Mouse (Mus musculus): ENCODE measurements at regions not wholly inside any gene's neighbourhood (a gene's known extent, or its start where the extent isn't known, plus 50 kb on each side); places are given as distances from the start of the nearest gene placed in this dataset.
"Not testable (repeated sequence)": the region's sequence is repeated elsewhere in the genome, so short reads cannot be mapped to it uniquely, and the experiment has no call there.

DNA sequence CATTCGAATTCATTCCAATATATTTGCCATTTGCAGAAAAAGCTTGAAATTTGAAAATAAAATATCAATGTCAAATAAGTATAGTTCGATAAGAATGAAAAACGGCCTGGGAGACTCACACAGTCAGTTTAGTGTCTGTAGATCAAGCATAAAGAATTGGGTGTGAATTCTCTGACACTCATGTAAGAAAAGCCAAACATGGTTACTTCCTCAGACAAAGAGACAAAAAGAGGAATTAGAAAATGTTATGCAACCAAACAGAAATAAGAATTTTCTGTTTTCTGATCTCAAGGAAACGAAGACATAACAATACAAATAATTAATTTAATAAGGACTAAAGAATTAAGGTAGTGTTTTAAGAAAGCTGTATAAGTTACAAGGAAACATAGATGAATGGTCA lies 113.7 kb upstream of the Egfr start:
- in situ Hi-C loops (cut with MboI, MseI), result no loop called here

- in situ Hi-C loops (cut with MboI, MseI), result no loop called here
These were observed 102.4 kb upstream of the Egfr start for GRCm38 (mm10) chr11:16649599-16649998.

DNA sequence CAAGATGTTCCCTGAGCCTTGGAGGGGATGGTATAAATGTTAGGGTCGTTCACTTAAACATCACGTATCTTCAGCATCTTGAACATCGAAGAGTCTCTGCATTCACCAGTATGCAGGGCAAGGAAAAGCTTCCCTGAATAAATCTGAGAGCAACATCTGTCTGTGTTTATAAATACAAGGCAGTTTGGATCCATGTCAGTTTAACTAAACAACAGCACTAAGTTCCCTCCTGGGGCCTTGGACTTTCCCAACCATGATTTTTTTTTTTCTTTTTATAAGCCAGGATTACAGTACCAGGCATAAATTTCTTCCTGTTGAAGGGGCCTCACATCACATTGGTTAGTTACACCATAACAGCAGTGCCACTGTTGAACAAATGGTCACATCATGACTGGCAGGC lies 88.2 kb upstream of the Egfr start:
- in situ Hi-C loops (cut with MboI, MseI), result loop anchor here (5.0 kb wide), 1 partner anchor 57 kb away; no protein-coding TSS in a partner anchor

DNA sequence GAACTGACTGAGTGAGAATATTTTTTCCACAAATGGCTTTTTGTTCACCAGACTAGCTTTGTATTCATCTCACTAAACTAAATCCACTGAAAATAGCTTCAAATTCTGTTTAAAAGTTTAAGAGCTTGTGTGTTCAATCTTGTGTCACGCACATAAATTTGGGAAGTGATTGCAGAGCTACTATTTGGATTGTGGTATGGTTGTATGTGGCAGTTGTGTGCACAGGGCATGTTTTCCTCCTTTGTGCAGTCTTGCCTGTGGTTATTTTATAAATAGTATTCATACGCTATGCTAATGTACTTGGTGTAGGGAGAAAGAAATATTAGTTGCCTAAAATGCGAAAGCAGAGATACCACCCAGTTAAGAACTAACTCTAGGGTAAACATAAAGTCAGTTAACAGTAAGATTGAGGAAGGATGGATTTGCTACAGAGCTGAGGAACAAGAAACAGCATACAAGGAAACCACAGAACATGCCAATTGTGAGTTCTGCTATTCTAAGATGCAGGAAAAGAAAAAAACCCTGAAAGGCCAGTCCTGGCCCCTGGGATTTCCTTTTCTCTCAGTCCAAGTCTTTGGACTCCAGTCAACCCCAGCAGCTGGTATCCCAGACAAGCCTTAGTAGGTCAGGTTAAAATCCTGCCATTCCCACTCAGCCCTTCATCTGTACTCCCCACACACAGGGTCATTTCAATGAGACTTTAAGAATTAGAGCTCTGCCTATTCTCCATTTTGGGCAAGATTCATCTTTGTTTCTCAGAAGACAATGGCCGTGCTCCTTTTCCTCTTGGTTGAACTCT lies 82.4 kb upstream of the Egfr start:
- in situ Hi-C loops (cut with MboI, MseI), result no loop called here

DNA sequence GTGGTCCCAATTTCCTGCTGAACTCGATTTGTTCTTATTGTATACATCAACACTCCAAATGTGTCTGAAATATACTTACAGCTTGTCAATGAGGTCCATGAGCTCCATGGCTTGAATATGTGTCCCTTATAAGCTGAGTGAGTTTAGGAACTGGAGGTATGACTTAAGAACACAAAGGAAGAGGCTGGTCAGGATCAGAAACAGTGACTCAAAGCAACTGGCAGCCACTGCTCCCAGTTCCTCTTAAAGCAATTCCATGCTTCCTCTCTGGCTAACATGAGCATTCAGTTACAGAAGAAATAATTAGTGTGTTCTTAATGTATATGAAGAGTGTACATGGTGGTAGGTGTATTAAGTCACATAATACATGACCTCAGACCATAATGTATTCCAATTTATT lies 81.7 kb upstream of the Egfr start:
- in situ Hi-C loops (cut with MboI, MseI), result no loop called here

- in situ Hi-C loops (cut with MboI, MseI), result not testable (repeated sequence)
These were observed 76.1 kb upstream of the Egfr start for GRCm38 (mm10) chr11:16675951-16676350.

GRCm38 (mm10) chr11:16683538-16683937 lies 68.5 kb upstream of the Egfr start:
- in situ Hi-C loops (cut with MboI, MseI), result no loop called here

- in situ Hi-C loops (cut with MboI, MseI), result no loop called here
These were observed 56.4 kb upstream of the Egfr start for GRCm38 (mm10) chr11:16695596-16695995.

DNA sequence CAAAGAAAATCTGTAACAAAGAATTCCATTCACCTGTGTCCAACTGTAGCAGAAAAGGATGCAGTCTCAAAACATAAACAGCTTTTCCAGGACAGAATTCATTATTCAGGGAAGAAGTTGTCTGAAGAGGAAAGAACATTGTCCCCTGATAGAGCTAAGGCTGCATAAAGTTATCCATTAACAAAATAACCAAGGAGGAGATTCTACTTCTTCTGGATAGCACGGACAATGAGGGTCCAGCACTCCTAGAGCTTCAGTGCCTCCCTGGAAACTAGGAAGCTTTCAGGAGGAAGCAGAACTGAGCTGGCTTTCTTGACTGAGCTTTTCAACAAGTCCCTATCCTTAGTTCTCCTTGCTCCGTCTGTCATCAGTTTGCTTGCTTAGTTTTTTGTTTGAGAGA lies 55.2 kb upstream of the Egfr start:
- in situ Hi-C loops (cut with MboI, MseI), result no loop called here

GRCm38 (mm10) chr11:16701826-16702225 lies 50.2 kb upstream of the Egfr start:
- in situ Hi-C loops (cut with MboI, MseI), result no loop called here

All from T-helper 2 cell (primary cell).